Mouse (Mus musculus): ENCODE results near the gene Zswim1.
A peak's percentile ranks its signal among the peaks of the same experiment; 100 is the strongest.
"Not testable (repeated sequence)": the region's sequence is repeated elsewhere in the genome, so short reads cannot be mapped to it uniquely, and the experiment has no call there.

Gene Zswim1

DNA sequence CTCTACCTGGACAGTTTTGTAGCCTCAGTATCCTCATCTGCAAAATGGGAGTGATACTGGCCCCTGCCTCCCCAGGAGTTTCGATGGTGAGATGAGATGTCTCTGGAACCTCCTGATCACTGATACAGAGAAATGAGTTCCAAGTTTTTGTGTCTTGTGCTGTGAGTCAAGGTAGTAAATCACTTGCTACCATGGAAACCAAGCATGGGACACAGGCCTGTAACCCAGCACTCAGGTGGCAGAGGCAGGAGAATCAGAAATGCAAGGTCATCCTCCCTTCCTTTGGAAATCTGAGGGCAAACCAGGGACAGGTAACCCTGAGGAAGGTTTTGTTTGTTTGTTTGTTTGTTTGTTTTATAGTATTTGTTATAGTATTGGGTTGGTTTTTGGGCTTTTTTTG is 6.6 kb downstream of the Zswim1 start:
- DNase-seq (ENCODE audit: low spot score in 2 of 2): no peak

DNA sequence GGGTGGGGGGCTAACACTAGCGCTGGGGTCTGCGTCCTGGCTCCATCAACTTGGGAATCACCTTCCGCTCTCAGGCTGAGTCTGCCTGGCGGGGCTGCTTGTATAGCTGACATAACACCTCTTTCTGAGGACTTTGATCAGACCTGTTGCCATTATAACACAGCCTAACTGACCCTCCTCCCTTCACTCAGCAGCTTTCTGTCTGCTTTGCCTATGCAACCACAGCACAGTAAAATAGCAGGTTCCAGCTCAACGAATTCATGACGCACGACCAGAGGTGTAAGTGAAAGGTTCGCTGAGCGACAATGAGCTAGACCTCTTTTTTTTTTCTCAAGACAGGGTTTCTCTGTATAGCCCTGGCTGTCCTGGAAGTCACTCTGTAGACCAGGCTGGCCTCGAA is 8.5 kb downstream of the Zswim1 start:
- DNase-seq (ENCODE audit: low spot score in 2 of 2): no peak

DNA sequence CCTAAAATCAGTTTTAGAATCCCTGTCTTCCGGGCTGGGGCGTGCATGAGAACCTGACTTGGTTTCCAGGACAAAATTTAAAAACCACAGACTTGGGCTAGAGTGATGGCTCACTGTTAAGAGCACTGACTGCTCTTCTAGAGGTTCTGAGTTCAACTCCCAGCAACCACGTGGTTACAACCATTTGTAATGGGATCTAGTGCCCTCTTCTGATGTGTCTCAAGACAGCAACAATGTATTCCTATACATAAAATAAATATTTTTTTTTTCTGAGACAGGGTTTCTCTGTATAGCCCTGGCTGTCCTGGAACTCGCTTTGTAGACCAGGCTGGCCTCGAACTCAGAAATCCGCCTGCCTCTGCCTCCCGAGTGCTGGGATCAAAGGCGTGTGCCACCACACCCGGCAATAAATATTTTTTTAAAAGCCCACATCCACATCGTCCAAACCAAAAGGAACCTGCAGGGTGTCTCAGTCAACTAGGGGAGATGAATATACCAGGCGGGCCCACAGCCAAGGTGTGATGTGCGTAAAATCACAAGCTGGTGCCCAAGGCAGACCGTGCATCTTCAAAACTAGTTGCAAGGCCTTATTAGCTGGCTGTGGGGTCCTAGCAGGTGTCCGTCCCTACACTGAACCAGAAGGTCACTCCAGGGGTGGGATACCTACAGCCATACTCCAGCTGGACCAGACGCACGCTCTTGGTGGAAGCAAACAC is 9.7 kb downstream of the Zswim1 start:
- no peak for DNase-seq (ENCODE audit: low spot score in 2 of 2)

GRCm38 (mm10) chr2:164832748-164833301 is 10.3 kb downstream of the Zswim1 start, which contains the start of gene Ctsa:
Gene Ctsa (plus strand): TSS chr2:164832873.
- DNase-seq (ENCODE audit: low spot score in 2 of 2): peak; percentile 68 to 80

GRCm38 (mm10) chr2:164833314-164833959 is 11.0 kb downstream of the Zswim1 start, which contains the start of gene Neurl2:
Gene Neurl2 (minus strand): TSS chr2:164833456.
- DNase-seq (ENCODE audit: low spot score in 2 of 2): peak; percentile 81 to 88

DNA sequence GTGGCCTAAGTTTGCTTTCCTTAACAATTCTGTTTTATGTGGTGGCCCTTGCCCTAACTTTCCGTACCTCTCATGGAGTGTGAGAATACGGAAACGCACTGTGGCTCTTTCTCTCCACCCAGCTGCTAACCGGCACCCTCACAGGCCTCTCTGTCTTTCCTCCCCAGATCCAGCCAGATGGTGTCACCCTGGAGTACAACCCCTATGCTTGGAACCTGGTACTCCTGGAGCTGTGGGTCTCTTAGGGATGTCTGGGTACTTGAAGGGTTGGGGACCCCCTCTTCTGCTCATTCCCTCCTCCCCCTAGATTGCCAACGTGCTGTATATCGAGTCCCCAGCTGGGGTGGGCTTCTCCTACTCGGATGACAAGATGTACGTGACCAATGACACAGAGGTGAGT is 12.0 kb downstream of the Zswim1 start:
- no peak for DNase-seq (ENCODE audit: low spot score in 2 of 2)

GRCm38 (mm10) chr2:164835164-164835563 is 12.7 kb downstream of the Zswim1 start:
- DNase-seq (ENCODE audit: low spot score in 2 of 2): no peak

DNA sequence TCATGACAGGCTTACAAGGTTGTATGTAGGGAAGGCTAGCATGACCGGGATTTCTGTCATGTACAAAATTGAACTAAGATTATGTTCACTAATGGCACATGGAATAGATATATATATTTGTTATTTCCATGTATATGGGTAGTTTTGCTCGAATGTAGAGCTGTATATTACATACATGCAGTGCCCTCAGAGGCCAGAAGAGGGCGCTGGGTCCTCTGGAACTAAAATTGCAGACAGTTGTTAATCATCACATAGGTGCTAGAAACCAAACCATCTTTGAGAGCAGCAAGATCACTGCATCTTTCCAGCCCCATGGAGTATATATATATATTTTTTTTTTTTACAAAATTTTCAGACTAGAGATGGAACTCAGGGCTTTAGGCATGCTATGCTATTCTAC is 23.3 kb downstream of the Zswim1 start:
- peak in 1 of 2 experiments; percentile 47 for DNase-seq (ENCODE audit: low spot score in 2 of 2)

GRCm38 (mm10) chr2:164850061-164850460 is 27.6 kb downstream of the Zswim1 start:
- DNase-seq (ENCODE audit: low spot score in 2 of 2): peak; percentile 28 to 43

- DNase-seq (ENCODE audit: low spot score in 2 of 2): not testable (repeated sequence)
Measured at GRCm38 (mm10) chr2:164855572-164855971, 33.1 kb downstream of the Zswim1 start.

DNA sequence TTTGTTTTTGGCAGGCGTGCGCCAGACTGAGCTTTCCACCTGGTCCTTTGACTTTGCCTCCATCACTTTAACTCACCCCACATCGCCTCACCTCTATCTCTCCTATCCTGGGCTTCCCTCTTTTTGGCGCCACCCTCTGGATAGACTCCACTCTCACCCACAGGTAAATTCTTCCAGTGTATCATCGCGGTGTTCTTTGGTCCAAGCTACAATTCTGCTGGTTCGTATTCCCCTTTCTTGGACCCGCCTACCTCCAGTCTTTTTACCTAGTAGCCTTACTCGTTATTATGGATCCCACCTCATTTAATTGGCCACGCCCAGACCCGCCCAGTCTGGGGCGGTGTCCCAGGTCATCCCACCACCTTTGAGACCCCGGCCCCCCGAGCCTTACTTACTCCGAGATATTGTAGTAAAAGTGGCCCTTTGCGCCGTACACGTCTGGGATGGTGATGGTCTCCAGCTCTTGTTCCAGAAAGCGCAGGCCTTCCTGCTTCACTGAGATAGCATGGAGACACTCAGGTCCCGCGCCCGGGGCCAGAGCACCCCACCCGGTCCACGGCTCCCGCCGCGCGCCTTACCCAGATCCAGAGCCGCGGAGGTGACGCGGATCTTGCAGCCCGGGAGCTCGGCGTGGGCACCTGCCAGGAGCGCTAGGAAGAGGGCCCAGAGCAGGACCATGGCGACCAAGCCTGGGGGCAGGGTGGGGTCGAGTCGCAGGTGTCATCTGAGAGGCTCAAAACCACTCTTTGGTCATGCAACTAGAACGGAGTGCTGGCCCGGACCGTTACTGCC is 34.0 kb downstream of the Zswim1 start:
- DNase-seq (ENCODE audit: low spot score in 2 of 2): no peak

GRCm38 (mm10) chr2:164857101-164857821 is 34.8 kb downstream of the Zswim1 start, which contains the start of gene Pltp:
Gene Pltp (minus strand): TSS chr2:164857711.
- DNase-seq (ENCODE audit: low spot score in 2 of 2): peak in 1 of 2 experiments; percentile 33

- DNase-seq (ENCODE audit: low spot score in 2 of 2): no peak
Measured at GRCm38 (mm10) chr2:164857842-164858553, 35.5 kb downstream of the Zswim1 start.

- DNase-seq (ENCODE audit: low spot score in 2 of 2): no peak
Measured at GRCm38 (mm10) chr2:164859155-164859554, 36.7 kb downstream of the Zswim1 start.

DNA sequence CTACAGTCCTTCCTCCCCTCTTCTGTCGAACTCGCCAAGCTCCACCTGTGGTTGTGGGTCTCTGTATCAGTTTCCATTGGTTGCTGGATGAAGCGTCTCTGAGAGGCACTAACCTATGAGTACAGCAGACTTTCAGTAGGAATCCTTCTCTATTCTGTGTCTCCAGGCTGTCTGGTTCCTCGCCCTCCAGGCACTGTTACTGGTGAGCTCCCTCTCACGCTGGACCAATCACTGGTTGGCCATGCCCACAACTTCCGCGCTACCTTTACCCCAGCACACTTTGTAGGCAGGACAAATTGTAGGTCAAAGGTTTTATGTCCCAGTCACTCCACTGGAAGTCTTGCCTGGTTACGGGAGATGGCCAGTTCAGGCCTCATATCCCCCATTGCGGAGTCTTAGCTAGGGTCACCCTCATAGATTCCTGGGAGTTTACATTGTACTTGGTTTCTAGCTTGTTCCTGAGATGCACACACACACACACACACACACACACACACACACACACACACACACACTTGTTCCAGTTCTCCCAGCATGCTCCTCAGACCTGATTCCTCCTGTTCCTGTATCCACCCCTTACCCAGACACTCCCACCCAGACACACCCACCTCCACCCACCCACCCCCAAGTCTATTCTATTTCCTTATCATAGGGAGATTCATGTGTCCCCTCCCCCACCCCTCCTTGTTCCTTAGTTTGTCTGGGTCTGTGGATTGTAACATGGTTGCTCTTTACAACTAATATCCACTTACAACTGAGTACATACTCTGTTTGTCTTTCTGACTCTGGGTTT is 37.4 kb downstream of the Zswim1 start:
- no peak for DNase-seq (ENCODE audit: low spot score in 2 of 2)

DNA sequence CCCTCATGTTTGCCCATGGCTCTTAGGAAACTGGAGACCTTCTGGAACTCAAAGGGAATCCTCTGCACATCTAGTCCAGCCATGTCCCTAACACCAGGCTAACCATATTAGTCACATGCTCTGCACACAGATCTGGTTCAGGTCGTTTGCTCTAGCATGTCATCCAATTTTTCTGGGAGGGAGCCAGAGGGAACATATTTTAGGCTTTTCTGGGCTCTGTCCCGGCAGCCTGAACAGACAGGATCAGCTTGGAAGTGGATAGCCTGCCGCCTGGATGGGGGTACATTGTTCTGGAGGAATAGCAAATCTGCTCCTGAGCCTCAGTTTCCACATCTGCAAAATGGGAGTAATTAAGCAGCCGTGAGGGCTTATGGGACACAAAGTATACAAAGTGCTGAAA is 38.6 kb downstream of the Zswim1 start:
- no peak for DNase-seq (ENCODE audit: low spot score in 2 of 2)

DNA sequence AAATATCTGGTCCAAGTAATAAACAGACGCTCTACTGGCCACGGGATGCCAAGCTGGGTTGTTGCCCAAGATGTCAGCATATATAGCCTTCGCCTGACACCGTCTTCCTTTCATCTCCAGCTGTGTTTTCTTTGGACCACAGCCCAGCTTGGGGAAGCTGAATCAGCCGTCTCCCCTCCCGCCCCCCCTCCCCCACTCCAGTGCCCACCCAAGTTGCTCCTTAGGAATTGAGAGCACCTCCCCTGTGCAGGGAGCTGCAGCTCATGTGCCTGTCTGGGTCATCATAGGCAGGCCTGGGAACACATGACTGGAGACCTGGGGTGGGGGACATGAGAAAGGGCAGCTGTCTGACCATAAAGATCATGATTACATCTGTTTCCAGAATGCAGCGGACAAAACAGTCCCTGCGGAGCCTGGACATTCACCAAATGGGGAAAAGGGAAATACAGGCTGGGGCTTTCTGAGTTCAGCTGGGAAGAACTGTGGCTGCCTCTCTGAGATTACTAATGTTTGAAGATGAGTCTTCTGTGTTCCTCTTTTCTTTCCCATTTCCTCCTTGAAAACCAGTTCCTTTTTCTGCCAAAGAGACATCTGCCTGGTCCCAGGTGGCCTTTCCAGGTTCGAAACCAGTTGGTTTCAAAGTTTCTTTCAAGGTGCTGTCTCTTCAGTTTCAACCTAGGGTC is 39.8 kb downstream of the Zswim1 start:
- no peak for DNase-seq (ENCODE audit: low spot score in 2 of 2)

DNA sequence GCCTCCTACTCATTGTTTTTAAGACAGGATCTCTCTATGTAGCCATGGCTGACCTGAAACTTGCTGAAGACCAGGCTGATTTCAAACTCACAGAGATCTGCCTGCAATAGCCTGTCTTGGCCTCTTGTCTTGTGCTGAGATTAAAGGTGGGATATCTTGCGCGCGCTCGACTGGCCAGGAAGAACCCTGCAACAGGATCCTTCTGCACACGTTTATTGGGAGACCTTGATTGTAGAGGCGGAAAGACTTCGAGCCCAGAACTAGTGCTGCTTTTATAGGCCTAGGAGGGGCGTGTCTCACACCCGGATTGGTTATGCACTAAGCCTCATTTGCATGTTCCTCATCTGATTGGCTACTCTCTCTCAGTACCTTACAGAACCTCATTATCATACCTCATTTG is 40.9 kb downstream of the Zswim1 start:
- DNase-seq (ENCODE audit: low spot score in 2 of 2): not testable (repeated sequence)

DNA sequence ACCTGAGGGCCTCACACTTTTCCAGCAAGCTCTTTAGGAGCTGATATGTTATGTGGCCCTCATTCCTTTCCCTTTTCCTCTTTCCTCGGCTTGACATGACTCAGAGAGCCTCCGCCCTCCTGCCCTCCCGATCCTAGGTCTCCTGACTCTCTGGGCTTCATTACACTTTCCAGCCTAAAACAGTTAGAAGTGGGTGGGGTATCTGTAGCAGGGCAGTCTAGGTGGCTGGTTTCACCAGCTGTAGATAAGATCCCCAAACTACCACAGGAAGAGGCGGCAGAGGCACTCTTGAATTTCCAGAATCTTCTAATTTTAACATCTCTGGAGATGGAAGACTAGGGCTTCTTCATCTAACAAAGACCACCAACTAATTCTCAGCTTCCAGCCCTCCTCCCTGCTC is 42.1 kb downstream of the Zswim1 start:
- DNase-seq (ENCODE audit: low spot score in 2 of 2): no peak
